Mouse (Mus musculus): ENCODE data around the gene Alpl.

The Alpl gene

GRCm38 (mm10) chr4:137800324-137800723, 4.1 kb upstream of the Alpl start:
- DNase-seq (ENCODE audit: low spot score in 2 of 2): no peak

- no peak for DNase-seq (ENCODE audit: low spot score in 2 of 2)
These were observed 854 bp upstream of the Alpl start for GRCm38 (mm10) chr4:137797038-137797437.

GRCm38 (mm10) chr4:137794178-137794900, 1.8 kb downstream of the Alpl start:
- no peak for DNase-seq (ENCODE audit: low spot score in 2 of 2)

- no peak for DNase-seq (ENCODE audit: low spot score in 2 of 2)
These were observed 2.6 kb downstream of the Alpl start for GRCm38 (mm10) chr4:137793611-137794010.

- DNase-seq (ENCODE audit: low spot score in 2 of 2): no peak
These were observed 4.7 kb downstream of the Alpl start for GRCm38 (mm10) chr4:137791440-137791839.

DNA sequence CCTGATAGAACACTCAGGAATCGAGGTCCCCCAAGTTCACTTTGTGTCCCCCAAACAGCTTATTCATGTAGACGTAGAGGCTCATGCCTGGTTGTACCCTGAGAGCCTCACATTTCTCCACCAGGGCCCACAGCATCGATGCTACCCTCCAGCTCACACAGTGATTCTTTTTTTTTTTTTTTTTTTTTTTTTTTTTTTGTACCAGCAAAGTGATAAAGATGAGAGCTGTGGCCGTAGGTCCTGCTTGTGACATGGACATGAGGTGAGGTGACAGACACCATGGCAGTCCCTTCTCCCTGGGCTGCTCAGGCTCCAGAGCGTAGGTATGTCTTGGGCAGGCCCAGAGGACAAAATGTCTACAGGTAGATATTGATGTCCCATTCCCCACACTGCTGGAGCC, 5.2 kb downstream of the Alpl start:
- no peak for DNase-seq (ENCODE audit: low spot score in 2 of 2)

GRCm38 (mm10) chr4:137788511-137789049, 7.6 kb downstream of the Alpl start:
- DNase-seq (ENCODE audit: low spot score in 2 of 2): no peak

- no peak for DNase-seq (ENCODE audit: low spot score in 2 of 2)
These were observed 8.4 kb downstream of the Alpl start for GRCm38 (mm10) chr4:137787589-137788289.

- DNase-seq (ENCODE audit: low spot score in 2 of 2): no peak
These were observed 9.7 kb downstream of the Alpl start for GRCm38 (mm10) chr4:137786488-137786887.

- no peak for DNase-seq (ENCODE audit: low spot score in 2 of 2)
These were observed 10.9 kb downstream of the Alpl start for GRCm38 (mm10) chr4:137785270-137785669.

DNA sequence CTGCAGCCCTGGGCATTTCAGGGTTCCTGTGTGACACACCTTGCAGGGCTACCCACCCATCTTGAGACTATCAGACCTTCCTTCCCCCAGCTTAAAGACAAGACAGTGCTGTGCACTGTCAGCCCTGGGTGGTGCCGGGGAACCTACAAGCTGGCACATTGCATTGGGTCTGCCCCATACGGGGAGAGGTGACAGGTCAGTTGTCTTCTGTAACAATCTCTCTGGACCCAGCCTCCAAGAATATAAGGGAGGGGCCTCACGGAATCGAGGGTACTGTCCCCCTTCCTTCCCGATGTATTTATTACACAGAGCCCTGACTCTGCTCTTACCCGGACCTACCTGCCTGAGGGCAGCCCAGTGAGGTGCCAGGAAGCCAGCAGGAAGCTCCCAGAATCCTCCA, 11.4 kb downstream of the Alpl start:
- DNase-seq (ENCODE audit: low spot score in 2 of 2): no peak

DNA sequence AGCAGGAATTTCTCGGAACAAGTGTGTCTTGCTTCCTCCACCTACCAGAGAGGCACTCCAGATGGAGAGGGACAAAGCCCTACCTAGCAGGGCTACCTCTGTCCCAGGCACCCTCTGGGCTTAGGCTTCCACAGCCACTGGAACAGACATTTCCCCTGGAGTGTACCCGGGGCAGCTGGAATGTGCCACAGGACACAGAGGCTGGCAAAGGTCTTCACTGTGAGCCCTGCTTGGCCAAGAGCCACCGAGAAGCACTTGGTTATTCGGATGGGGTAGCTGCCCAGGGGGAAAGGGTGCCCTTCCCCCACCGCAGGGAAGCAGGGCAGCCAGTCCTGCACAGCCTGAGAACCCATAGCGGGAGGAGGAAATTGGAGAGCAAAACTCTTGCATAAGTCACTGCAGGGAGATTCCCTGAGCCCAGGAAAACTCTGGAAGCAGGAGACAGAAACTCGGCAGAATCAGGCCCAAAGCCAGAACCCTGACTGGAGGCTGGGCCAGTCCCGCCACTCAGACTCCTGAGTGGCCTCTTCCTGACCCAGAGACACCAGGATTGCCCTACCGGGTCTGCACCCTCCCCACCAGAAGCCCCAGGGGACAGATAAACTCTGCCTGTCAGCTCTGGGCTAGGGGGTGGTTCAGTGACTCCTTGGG, 12.5 kb downstream of the Alpl start:
- DNase-seq (ENCODE audit: low spot score in 2 of 2): peak in 1 of 2 experiments; percentile 63

GRCm38 (mm10) chr4:137781949-137782348, 14.2 kb downstream of the Alpl start:
- DNase-seq (ENCODE audit: low spot score in 2 of 2): no peak

- DNase-seq (ENCODE audit: low spot score in 2 of 2): no peak
These were observed 15.2 kb downstream of the Alpl start for GRCm38 (mm10) chr4:137780986-137781385.

DNA sequence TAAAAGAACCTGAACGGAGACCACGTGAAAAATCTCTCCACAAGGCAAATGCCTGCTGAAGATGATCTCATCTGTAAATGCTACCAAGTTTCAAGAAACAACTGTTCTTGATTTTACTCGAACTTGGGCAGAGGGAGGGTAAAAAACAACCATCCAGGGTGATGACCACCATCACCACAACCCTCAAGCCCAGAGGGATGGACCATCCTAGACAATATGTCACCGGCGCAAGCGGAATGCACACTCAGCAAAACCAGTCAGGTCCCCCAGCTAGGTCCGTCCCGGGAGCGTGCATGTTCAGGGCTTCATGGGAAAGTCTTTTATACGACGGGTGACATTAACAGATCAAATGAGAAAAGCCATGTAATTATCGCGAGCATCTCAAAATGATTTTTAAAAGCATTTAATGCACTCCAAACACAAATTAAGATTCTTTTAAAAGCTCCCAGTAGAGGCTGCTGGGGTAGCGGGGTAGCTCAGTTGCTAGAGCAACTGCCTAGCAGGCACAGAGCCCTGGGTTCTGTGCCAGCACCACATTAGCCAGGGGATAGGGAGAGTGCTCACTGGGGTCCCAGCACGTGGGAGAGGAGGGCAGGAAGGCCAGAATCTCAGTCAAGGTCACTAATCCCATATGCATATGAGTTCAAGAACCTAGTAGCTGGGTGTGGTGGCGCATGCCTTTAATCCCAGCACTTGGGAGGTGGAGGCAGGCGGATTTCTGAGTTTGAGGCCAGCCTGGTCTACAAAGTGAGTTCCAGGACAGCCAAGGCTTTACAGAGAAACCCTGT, 17.6 kb downstream of the Alpl start:
- DNase-seq (ENCODE audit: low spot score in 2 of 2): no peak

- no peak for DNase-seq (ENCODE audit: low spot score in 2 of 2)
These were observed 18.3 kb downstream of the Alpl start for GRCm38 (mm10) chr4:137777866-137778265.

GRCm38 (mm10) chr4:137774505-137774904, 21.7 kb downstream of the Alpl start:
- no peak for DNase-seq (ENCODE audit: low spot score in 2 of 2)

GRCm38 (mm10) chr4:137774013-137774412, 22.2 kb downstream of the Alpl start:
- no peak for DNase-seq (ENCODE audit: low spot score in 2 of 2)

DNA sequence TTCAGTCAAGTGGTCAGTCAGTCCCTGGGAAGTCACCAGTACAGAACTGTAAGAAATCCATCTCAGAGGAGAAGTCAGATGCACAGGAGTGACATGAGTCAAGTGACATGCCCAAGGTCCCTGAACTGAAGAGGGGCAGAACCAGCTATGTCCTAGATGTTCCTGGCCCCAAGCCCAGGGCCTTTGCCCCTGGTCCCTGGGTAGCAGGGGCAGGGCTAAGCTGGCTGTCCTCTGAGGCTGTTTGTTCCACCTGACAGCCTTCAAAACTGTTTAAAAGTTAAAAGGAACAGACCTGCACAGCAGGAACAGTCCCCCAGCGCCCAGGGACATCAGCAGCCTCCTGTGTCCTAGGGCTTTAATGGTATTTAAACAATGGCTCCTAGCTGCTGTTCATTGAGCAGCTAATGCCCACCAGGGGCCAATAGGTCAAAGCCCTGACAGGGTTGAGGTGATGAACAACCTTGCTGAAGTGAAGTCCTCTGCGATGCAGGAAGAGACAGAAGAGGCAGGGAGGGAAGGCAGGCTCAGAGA, 22.8 kb downstream of the Alpl start:
- no peak for DNase-seq (ENCODE audit: low spot score in 2 of 2)

GRCm38 (mm10) chr4:137772438-137773056, 23.6 kb downstream of the Alpl start:
- no peak for DNase-seq (ENCODE audit: low spot score in 2 of 2)

- no peak for DNase-seq (ENCODE audit: low spot score in 2 of 2)
These were observed 24.4 kb downstream of the Alpl start for GRCm38 (mm10) chr4:137771749-137772148.
